Mouse (Mus musculus): ENCODE results near the gene Henmt1. TPM values are rescaled to one million over a fixed set of nuclear protein-coding genes. Genes with fewer than 3 reads are reported as not detected.

The Henmt1 gene
- polyA plus RNA-seq, 1 experiment: not detected

- no peak for TF ChIP-seq POLR2A (IDR thresholded peaks at IDR 0.05; ENCODE audit: low read depth, low read length)
- TF ChIP-seq CTCF (IDR thresholded peaks at IDR 0.05; ENCODE audit: extremely low read depth, insufficient read length, insufficient replicate concordance, low read depth, low read length): no peak
- no peaks in the 10 kb centered on the region for H3K4me1 ChIP-seq (ENCODE audit: control insufficient read depth, insufficient read depth, insufficient read length, low read length)
- H3K27me3 ChIP-seq (ENCODE audit: control insufficient read depth, insufficient read depth, low read length): no peaks in the 10 kb centered on the region
- no peaks in the 10 kb centered on the region for H3K36me3 ChIP-seq (ENCODE audit: control insufficient read depth, insufficient read depth, low read length)
- WGBS: 62% methylated on average over 6 of the region's 6 CpGs
- no peak overlapping the region for H3K4me3 ChIP-seq (ENCODE audit: low read depth, low read length)
- no peak overlapping the region for H3K27ac ChIP-seq (ENCODE audit: insufficient read depth, low read depth, low read length)
Measured at GRCm38 (mm10) chr3:108961655-108962054, 22.0 kb downstream of the Henmt1 start.

DNA sequence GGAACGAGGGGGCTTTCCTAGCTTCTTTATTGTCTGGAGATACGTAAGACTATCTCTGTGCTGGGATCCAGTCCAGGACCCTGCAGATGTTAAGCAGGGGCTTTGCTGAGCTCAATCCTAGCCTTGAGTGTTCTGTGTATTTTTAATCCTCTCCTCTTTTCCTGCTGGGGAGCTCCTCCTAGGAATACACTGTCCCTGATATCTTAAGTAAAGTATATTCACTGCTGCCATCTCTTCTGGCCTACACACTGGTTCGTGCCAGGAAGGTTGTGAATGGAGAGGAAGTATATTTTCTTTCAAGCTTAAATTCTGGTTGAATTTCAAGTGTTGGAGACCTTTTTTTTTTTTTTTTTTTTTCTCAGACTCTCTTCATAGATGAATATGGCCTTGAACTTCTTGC is 23.6 kb downstream of the Henmt1 start:
- no peaks in the 10 kb centered on the region for H3K36me3 ChIP-seq (ENCODE audit: control insufficient read depth, insufficient read depth, low read length)
- H3K4me1 ChIP-seq (ENCODE audit: control insufficient read depth, insufficient read depth, insufficient read length, low read length): no peaks in the 10 kb centered on the region
- H3K27ac ChIP-seq (ENCODE audit: insufficient read depth, low read depth, low read length): no peak overlapping the region
- H3K4me3 ChIP-seq (ENCODE audit: low read depth, low read length): no peak overlapping the region
- TF ChIP-seq POLR2A (IDR thresholded peaks at IDR 0.05; ENCODE audit: low read depth, low read length) (no peak), CTCF (IDR thresholded peaks at IDR 0.05; ENCODE audit: extremely low read depth, insufficient read length, insufficient replicate concordance, low read depth, low read length) (no peak)
- 81% methylated on average over 3 of the region's 3 CpGs for WGBS
- no peaks in the 10 kb centered on the region for H3K27me3 ChIP-seq (ENCODE audit: control insufficient read depth, insufficient read depth, low read length)

GRCm38 (mm10) chr3:108963776-108964175 is 24.1 kb downstream of the Henmt1 start:
- Histone ChIP-seq H3K4me3 (ENCODE audit: low read depth, low read length) (no peak overlapping the region), H3K27ac (ENCODE audit: insufficient read depth, low read depth, low read length) (no peak overlapping the region), H3K4me1 (ENCODE audit: control insufficient read depth, insufficient read depth, insufficient read length, low read length) (no peaks in the 10 kb centered on the region), H3K27me3 (ENCODE audit: control insufficient read depth, insufficient read depth, low read length) (no peaks in the 10 kb centered on the region), H3K36me3 (ENCODE audit: control insufficient read depth, insufficient read depth, low read length) (no peaks in the 10 kb centered on the region)
- WGBS: 74% methylated on average over 3 of the region's 3 CpGs
- TF ChIP-seq POLR2A (IDR thresholded peaks at IDR 0.05; ENCODE audit: low read depth, low read length) (no peak), CTCF (IDR thresholded peaks at IDR 0.05; ENCODE audit: extremely low read depth, insufficient read length, insufficient replicate concordance, low read depth, low read length) (no peak)

DNA sequence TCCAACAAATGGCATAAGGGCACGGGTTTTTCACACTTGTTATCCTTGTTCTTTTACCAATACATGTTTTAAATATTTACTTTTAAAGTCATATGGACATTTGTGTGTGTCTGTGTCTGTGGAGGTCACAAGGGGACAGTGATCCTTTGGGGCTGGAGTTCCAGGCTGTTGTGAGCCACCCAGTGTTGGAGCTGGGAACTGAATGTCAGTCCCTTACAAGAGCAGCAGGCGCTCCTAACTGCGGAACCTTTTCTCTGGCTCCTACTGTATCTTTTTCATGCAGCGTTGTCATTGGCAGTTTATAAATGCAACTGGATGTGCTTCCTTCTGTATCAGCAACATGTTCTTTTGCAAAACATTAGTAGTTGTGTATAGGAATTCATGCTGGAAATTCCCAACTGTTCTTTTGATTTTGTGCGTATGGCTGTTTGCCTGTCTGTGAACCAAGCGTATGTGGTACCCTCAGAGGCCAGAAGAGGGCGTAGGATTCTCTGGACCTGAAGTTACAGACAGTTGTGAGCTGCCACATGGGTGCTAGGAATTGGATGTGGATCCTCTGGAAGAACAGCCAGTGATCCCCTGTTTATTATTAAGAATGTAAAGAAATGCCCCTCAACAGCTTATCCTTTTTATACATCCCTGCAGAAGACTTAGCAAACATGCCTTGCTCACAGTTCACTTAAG is 24.8 kb downstream of the Henmt1 start:
- no peaks in the 10 kb centered on the region for H3K27me3 ChIP-seq (ENCODE audit: control insufficient read depth, insufficient read depth, low read length)
- WGBS: 77% methylated on average over 7 of the region's 7 CpGs
- no peak overlapping the region for H3K4me3 ChIP-seq (ENCODE audit: low read depth, low read length)
- peak; percentile 26; the same call in 1 of the 2 replicates for TF ChIP-seq CTCF (IDR thresholded peaks at IDR 0.05; ENCODE audit: extremely low read depth, insufficient read length, insufficient replicate concordance, low read depth, low read length)
- no peak for TF ChIP-seq POLR2A (IDR thresholded peaks at IDR 0.05; ENCODE audit: low read depth, low read length)
- H3K27ac ChIP-seq (ENCODE audit: insufficient read depth, low read depth, low read length): no peak overlapping the region
- no peaks in the 10 kb centered on the region for H3K4me1 ChIP-seq (ENCODE audit: control insufficient read depth, insufficient read depth, insufficient read length, low read length)
- H3K36me3 ChIP-seq (ENCODE audit: control insufficient read depth, insufficient read depth, low read length): no peaks in the 10 kb centered on the region

DNA sequence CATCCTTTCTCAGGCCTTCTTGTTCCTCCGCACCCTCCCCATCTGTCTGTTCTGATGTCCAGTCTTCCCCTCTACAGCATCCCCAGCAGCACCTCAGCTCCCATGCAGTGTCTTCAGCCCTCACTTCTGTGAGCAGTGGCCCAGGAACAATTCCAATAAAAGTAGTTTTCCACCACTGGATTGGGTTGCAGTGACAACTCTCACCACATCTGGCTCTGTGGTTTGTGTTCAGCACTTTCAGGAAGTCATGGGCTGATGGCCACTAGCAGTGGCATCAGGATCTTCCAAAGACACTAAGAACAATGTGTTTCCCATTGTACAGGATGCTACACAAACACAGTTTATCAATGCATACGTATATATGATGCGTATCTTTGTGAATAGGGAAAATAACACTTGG is 26.4 kb downstream of the Henmt1 start:
- Histone ChIP-seq H3K4me3 (ENCODE audit: low read depth, low read length) (no peak overlapping the region), H3K27ac (ENCODE audit: insufficient read depth, low read depth, low read length) (no peak overlapping the region), H3K4me1 (ENCODE audit: control insufficient read depth, insufficient read depth, insufficient read length, low read length) (no peaks in the 10 kb centered on the region), H3K27me3 (ENCODE audit: control insufficient read depth, insufficient read depth, low read length) (no peaks in the 10 kb centered on the region), H3K36me3 (ENCODE audit: control insufficient read depth, insufficient read depth, low read length) (peaks cover 3% of the 10 kb centered on the region; the same call in 1 of the 2 replicates)
- 94% methylated on average over 3 of the region's 3 CpGs for WGBS
- TF ChIP-seq CTCF (IDR thresholded peaks at IDR 0.05; ENCODE audit: extremely low read depth, insufficient read length, insufficient replicate concordance, low read depth, low read length) (no peak), POLR2A (IDR thresholded peaks at IDR 0.05; ENCODE audit: low read depth, low read length) (no peak)

GRCm38 (mm10) chr3:108973980-108974660 is 34.4 kb downstream of the Henmt1 start:
- WGBS: 80% methylated on average over 13 of the region's 13 CpGs
- peaks cover 14% of the 10 kb centered on the region for H3K36me3 ChIP-seq (ENCODE audit: control insufficient read depth, insufficient read depth, low read length)
- H3K4me1 ChIP-seq (ENCODE audit: control insufficient read depth, insufficient read depth, insufficient read length, low read length): no peaks in the 10 kb centered on the region
- TF ChIP-seq CTCF (IDR thresholded peaks at IDR 0.05; ENCODE audit: extremely low read depth, insufficient read length, insufficient replicate concordance, low read depth, low read length) (no peak), POLR2A (IDR thresholded peaks at IDR 0.05; ENCODE audit: low read depth, low read length) (no peak)
- H3K4me3 ChIP-seq (ENCODE audit: low read depth, low read length): no peak overlapping the region
- no peak overlapping the region for H3K27ac ChIP-seq (ENCODE audit: insufficient read depth, low read depth, low read length)
- H3K27me3 ChIP-seq (ENCODE audit: control insufficient read depth, insufficient read depth, low read length): no peaks in the 10 kb centered on the region

DNA sequence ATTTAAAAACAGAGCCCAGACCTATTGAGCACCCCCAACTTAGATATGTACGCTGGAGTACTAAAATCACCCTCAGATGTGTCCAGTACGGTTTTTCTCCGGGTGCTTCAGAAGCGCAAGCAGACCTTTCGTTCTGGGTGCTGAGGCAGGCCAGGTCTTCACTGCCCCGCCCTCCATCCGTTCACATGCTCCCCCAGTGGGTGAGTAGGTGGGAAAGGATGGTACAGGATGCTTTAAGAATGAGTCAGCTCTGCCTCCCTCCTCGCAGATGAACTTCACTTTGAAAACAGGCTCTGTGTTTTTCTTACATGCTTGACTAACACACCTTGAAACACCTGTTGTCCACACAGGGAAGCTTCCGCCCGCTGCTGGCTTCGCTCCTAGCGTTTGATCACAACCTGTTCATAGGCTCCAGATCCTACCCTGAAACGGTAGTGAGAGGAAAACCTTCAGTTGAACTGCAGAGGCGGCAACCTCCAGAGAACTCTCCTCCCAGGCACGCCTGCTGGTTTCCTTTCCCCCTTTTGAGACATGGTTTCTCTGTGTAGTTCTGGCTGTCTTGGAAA is 35.3 kb downstream of the Henmt1 start:
- Histone ChIP-seq H3K36me3 (ENCODE audit: control insufficient read depth, insufficient read depth, low read length) (peaks cover 18% of the 10 kb centered on the region), H3K27me3 (ENCODE audit: control insufficient read depth, insufficient read depth, low read length) (no peaks in the 10 kb centered on the region), H3K27ac (ENCODE audit: insufficient read depth, low read depth, low read length) (no peak overlapping the region), H3K4me3 (ENCODE audit: low read depth, low read length) (no peak overlapping the region), H3K4me1 (ENCODE audit: control insufficient read depth, insufficient read depth, insufficient read length, low read length) (no peaks in the 10 kb centered on the region)
- TF ChIP-seq POLR2A (IDR thresholded peaks at IDR 0.05; ENCODE audit: low read depth, low read length) (no peak), CTCF (IDR thresholded peaks at IDR 0.05; ENCODE audit: extremely low read depth, insufficient read length, insufficient replicate concordance, low read depth, low read length) (no peak)
- WGBS: 77% methylated on average over 15 of the region's 15 CpGs

All from small intestine, adult 2 months (tissue).